Mouse (Mus musculus) kidney, adult 2 months (tissue): ENCODE measurements around the gene Szt2.

Experiments used
- CTCF ChIP-seq: fragments of 200-500 bp; conservative IDR thresholded peaks from 2 replicates; pipeline ENCODE4 v1.5.1; 2011; ENCODE audit warnings: low read depth, mild to moderate bottlenecking, control low read depth, low read length, moderate library complexity, mixed read lengths; ENCODE audit not compliant: insufficient read depth, insufficient read length
- POLR2A ChIP-seq: fragments of 200-500 bp; IDR thresholded peaks from one replicate; pipeline ENCODE4 v1.6.1; 2011; ENCODE audit warnings: low read depth, low read length, control low read depth

DNA sequence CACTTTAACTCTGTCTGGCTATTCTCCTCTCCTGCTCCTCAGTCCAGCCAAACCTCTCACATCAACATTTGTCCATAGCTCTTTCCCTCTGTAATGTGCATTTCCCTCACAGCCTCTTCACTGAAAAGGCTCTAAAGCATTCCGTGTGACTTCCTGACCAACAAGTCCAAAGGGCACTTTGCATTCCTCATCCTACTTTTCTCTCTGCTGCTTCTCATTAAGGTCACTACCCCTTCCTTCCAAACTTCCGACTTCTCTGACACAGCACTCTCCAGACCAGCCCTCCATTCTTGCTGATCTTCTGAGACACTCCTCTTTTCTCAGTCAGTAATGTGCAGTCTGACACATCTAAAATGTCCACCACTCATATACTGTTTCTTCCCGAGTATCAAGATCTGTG lies 12.6 kb downstream of the Szt2 start:
- TF ChIP-seq CTCF, result no peak
- TF ChIP-seq POLR2A, result no peak
